Mouse (Mus musculus) testis, adult 2 months (tissue): ENCODE results near the gene Car6. TPM values are rescaled to one million over a fixed set of nuclear protein-coding genes. Genes with fewer than 3 reads are reported as not detected.

Source experiments
- H3K27ac ChIP-seq: fragments of 200-500 bp; 2 replicates; pipeline ENCODE4 v1.5.1; 2012; ENCODE audit warnings: low read depth, low read length; ENCODE audit not compliant: control insufficient read depth, insufficient read depth
- H3K27me3 ChIP-seq: fragments of 200-500 bp; 2 replicates; pipeline ENCODE4 v1.6.1; 2012; ENCODE audit warnings: mild to moderate bottlenecking, low read length, moderate library complexity; ENCODE audit not compliant: control insufficient read depth, insufficient read depth
- H3K36me3 ChIP-seq: fragments of 200-500 bp; 2 replicates; pipeline ENCODE4 v1.6.1; 2012; ENCODE audit warnings: mild to moderate bottlenecking, low read length; ENCODE audit not compliant: control insufficient read depth, insufficient read depth
- H3K4me1 ChIP-seq: fragments of 200-500 bp; 2 replicates; pipeline ENCODE4 v1.6.1; 2012; ENCODE audit warnings: low read length; ENCODE audit not compliant: control insufficient read depth, insufficient read depth
- H3K4me3 ChIP-seq: fragments of 200-500 bp; 2 replicates; pipeline ENCODE4 v1.5.1; 2012; ENCODE audit warnings: low read depth, mild to moderate bottlenecking, low read length, moderate library complexity, mixed read lengths; ENCODE audit not compliant: control insufficient read depth
- CTCF ChIP-seq: fragments of 200-500 bp; IDR thresholded peaks from 2 replicates; pipeline ENCODE4 v1.5.1; 2012; ENCODE audit warnings: low read depth, mild to moderate bottlenecking, inconsistent platforms, low read length, moderate library complexity; ENCODE audit not compliant: control insufficient read depth, insufficient read depth, insufficient replicate concordance
- POLR2A ChIP-seq: fragments of 200-500 bp; IDR thresholded peaks from 2 replicates; pipeline ENCODE4 v1.6.1; 2012; ENCODE audit warnings: low read depth, mild to moderate bottlenecking, inconsistent platforms, low read length, moderate library complexity; ENCODE audit not compliant: control insufficient read depth
- polyA plus RNA-seq: library from polyadenylated mRNA; depleted of rRNA; stranded (reverse); fragments of >200 nt; gene quantifications from 2 replicates; pipeline ENCODE4 v1.2.3, GENCODE M21; 2012; rRNA removed

Car6 gene
- polyA plus RNA-seq, 1 experiment = 0.10 TPM

GRCm38 (mm10) chr4:150152483-150152882 lies 48.6 kb downstream of the Car6 start:
- Histone ChIP-seq H3K27ac (no peak overlapping the region), H3K4me3 (no peak overlapping the region), H3K36me3 (no peaks in the 10 kb centered on the region), H3K4me1 (peaks cover 2% of the 10 kb centered on the region; the same call in 1 of the 2 replicates), H3K27me3 (no peaks in the 10 kb centered on the region)
- TF ChIP-seq CTCF (no peak), POLR2A (no peak)

DNA sequence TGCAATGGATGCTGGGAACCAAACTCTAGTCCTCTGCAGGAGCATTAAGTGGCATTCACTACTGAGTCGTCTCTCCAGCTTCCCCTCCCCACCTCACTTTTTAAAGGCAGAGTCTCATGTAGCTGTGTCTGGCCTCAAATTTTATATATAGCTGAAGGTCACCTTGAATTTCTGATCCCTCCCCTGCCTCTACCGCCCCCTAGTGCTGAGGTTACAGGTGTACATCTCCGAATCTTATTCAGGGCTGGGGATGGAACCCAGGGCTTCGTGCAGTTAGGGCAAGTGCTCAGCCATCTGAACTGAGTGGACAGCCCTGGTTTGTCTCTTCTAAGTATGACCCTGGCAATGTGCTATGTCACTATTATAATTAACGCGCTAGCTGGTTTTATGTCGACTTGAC lies 50.1 kb downstream of the Car6 start:
- Histone ChIP-seq H3K36me3 (no peaks in the 10 kb centered on the region), H3K27ac (no peak overlapping the region), H3K4me3 (no peak overlapping the region), H3K27me3 (no peaks in the 10 kb centered on the region), H3K4me1 (0 out of 2 replicates have a peak, but pooled peaks cover 4% of the 10 kb centered on the region)
- peak; percentile 22; the same call in 1 of the 2 replicates for TF ChIP-seq CTCF
- TF ChIP-seq POLR2A = no peak

GRCm38 (mm10) chr4:150146286-150146685 lies 54.8 kb downstream of the Car6 start:
- Histone ChIP-seq H3K4me1 (0 out of 2 replicates have a peak, but pooled peaks cover 4% of the 10 kb centered on the region), H3K36me3 (peaks cover 2% of the 10 kb centered on the region; the same call in 1 of the 2 replicates), H3K27me3 (no peaks in the 10 kb centered on the region), H3K27ac (no peak overlapping the region), H3K4me3 (no peak overlapping the region)
- no peak for TF ChIP-seq POLR2A
- TF ChIP-seq CTCF = no peak

- Histone ChIP-seq H3K27ac (no peak overlapping the region), H3K36me3 (peaks cover 2% of the 10 kb centered on the region; the same call in 1 of the 2 replicates), H3K27me3 (no peaks in the 10 kb centered on the region), H3K4me1 (0 out of 2 replicates have a peak, but pooled peaks cover 4% of the 10 kb centered on the region), H3K4me3 (peak overlapping the region; percentile 39)
- no peak for TF ChIP-seq POLR2A
- no peak for TF ChIP-seq CTCF
These were observed 56.9 kb downstream of the Car6 start for GRCm38 (mm10) chr4:150144242-150144641.

GRCm38 (mm10) chr4:150140346-150140745 lies 60.8 kb downstream of the Car6 start:
- Histone ChIP-seq H3K4me1 (peaks cover 3% of the 10 kb centered on the region), H3K27ac (no peak overlapping the region), H3K36me3 (peaks cover 2% of the 10 kb centered on the region), H3K27me3 (no peaks in the 10 kb centered on the region), H3K4me3 (no peak overlapping the region)
- TF ChIP-seq POLR2A = no peak
- no peak for TF ChIP-seq CTCF

DNA sequence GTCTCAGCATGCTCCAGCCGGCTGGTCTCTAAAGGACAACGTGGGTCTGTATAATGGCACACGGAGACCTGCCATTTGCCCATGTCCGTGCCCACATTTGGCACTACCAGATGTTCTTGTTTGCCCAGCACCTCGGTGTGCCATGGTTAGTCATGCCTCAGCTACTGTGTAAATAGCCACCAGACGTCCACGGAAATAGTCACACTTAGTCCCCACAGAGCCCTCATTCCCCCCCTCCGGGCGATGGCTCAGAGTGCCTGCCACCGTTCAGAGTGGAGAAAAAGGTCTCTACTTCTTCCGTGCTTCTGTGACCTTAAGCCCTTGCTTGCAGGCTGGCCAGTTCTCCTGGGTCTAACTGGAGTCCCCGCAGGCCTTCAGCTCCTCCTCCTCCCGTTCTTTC lies 62.0 kb downstream of the Car6 start:
- H3K4me1 ChIP-seq = peaks cover 3% of the 10 kb centered on the region
- H3K27ac ChIP-seq = no peak overlapping the region
- H3K36me3 ChIP-seq = peaks cover 2% of the 10 kb centered on the region
- H3K27me3 ChIP-seq = no peaks in the 10 kb centered on the region
- H3K4me3 ChIP-seq = no peak overlapping the region
- no peak for TF ChIP-seq POLR2A
- TF ChIP-seq CTCF = no peak

DNA sequence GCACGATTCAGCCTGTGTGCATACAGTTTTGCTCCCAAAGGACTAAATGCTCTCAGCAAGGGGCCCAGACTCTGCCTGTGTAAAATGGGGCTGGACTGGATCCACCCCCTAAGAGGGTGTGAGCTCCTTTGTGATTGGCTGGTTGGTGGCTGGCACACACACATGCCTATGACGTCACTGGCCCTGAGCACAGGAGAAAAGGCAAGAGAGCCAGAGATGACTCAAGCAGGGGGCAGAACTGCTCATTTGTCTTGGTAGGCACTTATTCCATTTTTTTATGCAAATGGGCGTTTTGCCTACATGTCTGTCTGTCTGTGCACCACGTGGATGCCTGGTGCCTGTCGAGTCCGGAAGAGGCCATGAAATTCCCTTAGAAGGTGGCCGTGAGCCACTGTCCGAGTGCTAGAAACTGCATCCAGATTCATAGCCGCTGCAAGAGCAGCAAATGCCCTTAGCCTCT lies 63.0 kb downstream of the Car6 start:
- H3K4me1 ChIP-seq = peaks cover 3% of the 10 kb centered on the region
- H3K27ac ChIP-seq = no peak overlapping the region
- no peaks in the 10 kb centered on the region for H3K27me3 ChIP-seq
- peaks cover 2% of the 10 kb centered on the region for H3K36me3 ChIP-seq
- no peak overlapping the region; the same call in 1 of the 2 replicates for H3K4me3 ChIP-seq
- TF ChIP-seq CTCF = no peak
- TF ChIP-seq POLR2A = no peak; the same call in 1 of the 2 replicates

DNA sequence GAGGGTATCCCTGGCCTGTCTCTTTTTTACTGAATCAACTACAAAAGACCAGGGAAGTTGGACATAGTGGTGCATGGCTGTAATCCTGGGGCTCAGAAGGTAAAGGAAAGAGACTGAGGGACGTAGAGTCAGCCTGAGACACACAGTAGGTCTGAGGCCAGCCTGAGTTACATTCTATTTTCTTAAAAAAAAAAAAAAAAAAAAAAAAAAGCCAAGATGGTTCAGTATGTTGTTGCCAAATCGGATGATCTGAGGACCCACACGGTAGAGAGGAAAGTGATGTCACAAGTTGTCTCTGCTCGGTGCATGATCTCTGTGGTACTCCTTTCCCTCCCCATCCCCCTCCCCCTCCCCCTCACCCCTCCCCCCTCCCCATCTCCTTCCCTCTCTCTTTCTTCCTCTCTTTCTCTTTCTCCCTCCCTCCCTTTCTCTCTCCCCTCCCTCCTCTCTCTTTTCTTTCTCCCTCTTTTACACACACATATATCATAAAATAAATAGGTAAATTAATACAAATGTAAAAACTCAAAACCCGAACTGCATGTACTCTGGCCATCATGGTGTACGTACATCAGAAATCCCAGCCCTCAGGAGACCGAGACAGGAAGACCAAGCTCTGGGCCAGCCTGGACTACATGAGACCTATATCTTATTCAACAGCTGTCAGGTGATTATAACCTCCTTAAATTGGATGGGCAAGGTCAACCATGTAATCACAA lies 63.6 kb downstream of the Car6 start:
- Histone ChIP-seq H3K27ac (no peak overlapping the region), H3K27me3 (no peaks in the 10 kb centered on the region), H3K36me3 (peaks cover 2% of the 10 kb centered on the region), H3K4me3 (no peak overlapping the region; the same call in 1 of the 2 replicates), H3K4me1 (peaks cover 6% of the 10 kb centered on the region)
- TF ChIP-seq CTCF (no peak), POLR2A (no peak)

Other genes starting within 250 kb of the Car6 start
- gene Spsb1, start 246.3 kb downstream of the Car6 start, polyA plus RNA-seq = 71.5 and 79.1 TPM in 2 replicates
- gene H6pd, start 192.3 kb downstream of the Car6 start, polyA plus RNA-seq = 7.2 and 7.3 TPM in 2 replicates
- gene Gpr157, start 114.0 kb downstream of the Car6 start, polyA plus RNA-seq = 0.96 and 1.3 TPM in 2 replicates
- 732 and 736 TPM in 2 replicates for gene Slc2a5, start 82.0 kb downstream of the Car6 start, polyA plus RNA-seq
- gene Slc2a7, start 52.4 kb downstream of the Car6 start, polyA plus RNA-seq = not detected in 2 replicates
- 477 and 586 TPM in 2 replicates for gene Eno1, start 35.4 kb upstream of the Car6 start, polyA plus RNA-seq
- 21.1 and 26.2 TPM in 2 replicates for gene Rere, start 80.3 kb upstream of the Car6 start, polyA plus RNA-seq